Mouse (Mus musculus): ENCODE data around the gene Gm10073.
"Not testable (repeated sequence)": the region's sequence is repeated elsewhere in the genome, so short reads cannot be mapped to it uniquely, and the experiment has no call there.

The Gm10073 gene

GRCm38 (mm10) chr8:106573168-106573567, at the start of gene Gm10073:
Gm10073 (minus strand) TSS chr8:106573461.
- not testable (repeated sequence) for DNase-seq (ENCODE audit: low spot score in 2 of 2)

- DNase-seq (ENCODE audit: low spot score in 2 of 2) = no peak
Measured at GRCm38 (mm10) chr8:106623016-106623415, 49.8 kb upstream of the Gm10073 start.

GRCm38 (mm10) chr8:106620488-106620887, 47.2 kb upstream of the Gm10073 start:
- DNase-seq (ENCODE audit: low spot score in 2 of 2) = no peak

- peak in 1 of 2 experiments; percentile 5 for DNase-seq (ENCODE audit: low spot score in 2 of 2)
Measured at GRCm38 (mm10) chr8:106619549-106620245, 46.4 kb upstream of the Gm10073 start.

- no peak for DNase-seq (ENCODE audit: low spot score in 2 of 2)
Measured at GRCm38 (mm10) chr8:106618324-106618723, 45.1 kb upstream of the Gm10073 start.

- no peak for DNase-seq (ENCODE audit: low spot score in 2 of 2)
Measured at GRCm38 (mm10) chr8:106617865-106618264, 44.6 kb upstream of the Gm10073 start.

GRCm38 (mm10) chr8:106617196-106617595, 43.9 kb upstream of the Gm10073 start:
- DNase-seq (ENCODE audit: low spot score in 2 of 2) = no peak

- DNase-seq (ENCODE audit: low spot score in 2 of 2) = no peak
Measured at GRCm38 (mm10) chr8:106616679-106617078, 43.4 kb upstream of the Gm10073 start.

- DNase-seq (ENCODE audit: low spot score in 2 of 2) = no peak
Measured at GRCm38 (mm10) chr8:106615661-106616299, 42.5 kb upstream of the Gm10073 start.

- no peak for DNase-seq (ENCODE audit: low spot score in 2 of 2)
Measured at GRCm38 (mm10) chr8:106614704-106615103, 41.4 kb upstream of the Gm10073 start.

- DNase-seq (ENCODE audit: low spot score in 2 of 2) = no peak
Measured at GRCm38 (mm10) chr8:106612047-106612446, 38.8 kb upstream of the Gm10073 start.

- no peak for DNase-seq (ENCODE audit: low spot score in 2 of 2)
Measured at GRCm38 (mm10) chr8:106610958-106611640, 37.8 kb upstream of the Gm10073 start.

GRCm38 (mm10) chr8:106609076-106609903, 36.0 kb upstream of the Gm10073 start:
- no peak for DNase-seq (ENCODE audit: low spot score in 2 of 2)

GRCm38 (mm10) chr8:106608425-106608824, 35.2 kb upstream of the Gm10073 start:
- DNase-seq (ENCODE audit: low spot score in 2 of 2) = no peak

GRCm38 (mm10) chr8:106607783-106608182, 34.5 kb upstream of the Gm10073 start:
- not testable (repeated sequence) for DNase-seq (ENCODE audit: low spot score in 2 of 2)

- DNase-seq (ENCODE audit: low spot score in 2 of 2) = no peak
Measured at GRCm38 (mm10) chr8:106606601-106607145, 33.4 kb upstream of the Gm10073 start.

GRCm38 (mm10) chr8:106606121-106606520, 32.9 kb upstream of the Gm10073 start:
- DNase-seq (ENCODE audit: low spot score in 2 of 2) = no peak

- DNase-seq (ENCODE audit: low spot score in 2 of 2) = no peak
Measured at GRCm38 (mm10) chr8:106605657-106606056, 32.4 kb upstream of the Gm10073 start.

GRCm38 (mm10) chr8:106603933-106604332, 30.7 kb upstream of the Gm10073 start:
- no peak for DNase-seq (ENCODE audit: low spot score in 2 of 2)

GRCm38 (mm10) chr8:106603131-106603819, 30.0 kb upstream of the Gm10073 start, which contains the start of gene Cdh1:
Cdh1 (plus strand) TSS chr8:106603351.
- peak in 1 of 2 experiments; percentile 15 for DNase-seq (ENCODE audit: low spot score in 2 of 2)

Measured in cerebellum, postnatal 4 days (tissue).